Mouse (Mus musculus): Measurements from ENCODE around the gene Ptpn11.
"Not testable (repeated sequence)": the region's sequence is repeated elsewhere in the genome, so short reads cannot be mapped to it uniquely, and the experiment has no call there.

Ptpn11 gene

GRCm38 (mm10) chr5:121190836-121191583 is at the start of gene Ptpn11:
Ptpn11 (minus strand) TSS chr5:121191397.
- DNase-seq (ENCODE audit: low spot score in 2 of 2) = peak; percentile 86 to 88

DNA sequence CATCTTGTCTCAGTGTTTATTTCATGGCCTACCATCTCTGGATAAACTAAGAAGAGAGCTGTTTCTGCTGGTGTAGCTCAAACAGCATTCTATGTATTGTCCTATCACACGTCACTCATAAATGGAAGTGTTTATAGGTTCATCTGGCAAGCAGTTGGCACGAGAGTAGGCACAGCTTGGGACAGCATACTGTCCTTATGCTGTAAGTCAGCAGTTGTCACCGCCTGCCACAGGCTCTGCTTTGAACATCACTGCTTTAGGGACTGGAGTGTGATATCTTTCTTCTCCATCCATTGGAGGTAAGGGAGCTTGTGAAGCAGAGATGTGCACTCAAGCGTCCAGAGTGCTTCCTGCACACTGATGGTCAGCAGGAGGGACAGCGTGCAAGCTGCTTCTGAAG is 48.6 kb upstream of the Ptpn11 start:
- DNase-seq (ENCODE audit: low spot score in 2 of 2) = no peak

- no peak for DNase-seq (ENCODE audit: low spot score in 2 of 2)
These were observed 47.0 kb upstream of the Ptpn11 start for GRCm38 (mm10) chr5:121238208-121238607.

- no peak for DNase-seq (ENCODE audit: low spot score in 2 of 2)
These were observed 45.0 kb upstream of the Ptpn11 start for GRCm38 (mm10) chr5:121236171-121236570.

DNA sequence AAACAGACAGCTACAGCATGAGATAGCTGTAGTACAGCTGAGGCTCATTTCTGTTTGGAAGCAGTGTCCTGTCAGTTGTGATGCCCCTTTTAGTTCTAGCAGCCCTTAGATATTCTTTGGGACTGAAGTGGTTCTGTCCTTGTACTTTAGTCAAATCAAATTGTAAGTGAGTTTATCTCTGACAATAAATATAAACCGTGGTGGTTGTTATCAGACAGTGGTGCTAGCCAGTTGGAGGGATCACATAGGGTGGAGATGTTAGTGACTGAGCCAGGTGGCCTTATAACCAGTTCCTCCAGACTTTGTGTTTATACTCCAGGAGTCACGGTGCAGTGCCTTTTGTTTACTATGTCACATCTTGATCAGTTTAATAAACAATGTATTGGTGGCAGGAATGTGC is 42.5 kb upstream of the Ptpn11 start:
- no peak for DNase-seq (ENCODE audit: low spot score in 2 of 2)

GRCm38 (mm10) chr5:121232789-121233188 is 41.6 kb upstream of the Ptpn11 start:
- no peak for DNase-seq (ENCODE audit: low spot score in 2 of 2)

- no peak for DNase-seq (ENCODE audit: low spot score in 2 of 2)
These were observed 39.6 kb upstream of the Ptpn11 start for GRCm38 (mm10) chr5:121230811-121231210.

DNA sequence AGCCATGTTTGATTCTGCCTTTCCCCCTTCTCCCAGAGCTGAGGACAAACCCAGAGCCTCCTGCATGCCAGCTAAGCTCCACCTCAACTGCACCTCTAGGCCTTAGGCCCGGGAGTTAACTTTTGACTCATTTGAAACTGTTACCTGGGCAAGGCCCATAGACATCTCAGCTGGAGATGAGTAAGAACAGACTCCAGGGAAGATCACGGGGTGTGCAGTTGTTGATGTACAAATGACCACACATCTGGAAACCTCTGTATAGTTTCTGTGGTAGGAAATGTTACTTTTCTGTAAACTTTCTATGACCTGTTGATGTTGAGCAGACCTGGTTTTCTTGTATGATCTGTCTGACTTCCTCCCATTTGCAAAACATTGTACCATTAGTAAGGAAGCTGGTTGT is 38.0 kb upstream of the Ptpn11 start:
- DNase-seq (ENCODE audit: low spot score in 2 of 2) = no peak

DNA sequence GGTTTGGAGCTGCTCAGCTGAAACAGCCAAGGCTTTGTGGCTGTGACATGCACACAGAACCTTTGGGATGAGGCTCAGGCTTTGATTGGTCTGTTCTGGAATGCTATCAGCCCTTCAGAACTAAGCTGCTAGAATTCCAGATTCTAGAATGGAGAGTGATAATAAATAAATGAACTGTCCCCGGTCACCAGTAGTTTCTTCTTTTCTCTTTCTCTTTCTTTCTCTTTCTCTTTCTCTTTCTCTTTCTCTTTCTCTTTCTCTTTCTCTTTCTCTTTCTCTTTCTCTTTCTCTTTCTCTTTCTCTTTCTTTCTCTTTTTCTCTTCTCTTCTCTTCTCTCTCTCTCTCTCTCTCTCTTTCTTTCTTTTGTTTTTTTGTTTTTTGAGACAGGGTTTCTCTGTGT is 36.1 kb upstream of the Ptpn11 start:
- not testable (repeated sequence) for DNase-seq (ENCODE audit: low spot score in 2 of 2)

DNA sequence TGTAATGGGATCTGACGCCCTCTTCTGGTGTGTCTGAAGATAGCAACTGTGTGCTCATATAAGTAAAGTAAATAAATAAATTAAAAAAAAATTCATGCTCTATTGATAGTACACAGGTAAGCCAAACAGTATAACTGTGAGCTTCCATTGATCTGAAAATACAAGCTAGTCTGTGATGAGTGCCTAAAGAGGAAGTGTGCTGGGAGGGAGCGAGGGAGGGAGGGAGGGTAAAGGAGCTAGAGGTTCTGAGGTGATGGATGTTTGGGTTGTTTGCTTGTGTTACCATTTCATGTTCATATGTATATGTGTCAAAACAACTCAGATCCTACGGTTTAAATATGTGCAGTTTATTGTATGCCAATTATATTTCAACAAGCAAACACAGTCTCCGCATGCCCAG is 35.6 kb upstream of the Ptpn11 start:
- DNase-seq (ENCODE audit: low spot score in 2 of 2) = no peak

DNA sequence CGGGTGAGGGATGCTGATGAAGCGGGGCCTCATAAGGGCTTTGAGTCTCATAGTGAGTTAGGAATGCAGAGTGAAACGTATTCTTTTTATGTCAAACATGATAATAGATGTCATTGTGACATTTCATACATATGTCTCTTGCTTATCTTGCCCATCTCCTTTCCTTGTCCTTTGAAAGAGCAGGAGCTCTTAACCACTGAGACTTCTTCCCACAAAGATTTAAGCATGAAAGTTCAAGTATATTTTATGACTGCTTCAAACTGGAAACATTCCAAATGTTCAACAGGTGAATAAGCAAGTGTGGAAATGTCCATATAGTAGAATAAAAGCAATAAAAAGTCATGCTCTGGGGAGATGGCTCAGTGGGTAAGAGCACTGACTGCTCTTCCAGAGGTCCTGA is 35.2 kb upstream of the Ptpn11 start:
- no peak for DNase-seq (ENCODE audit: low spot score in 2 of 2)

- DNase-seq (ENCODE audit: low spot score in 2 of 2) = no peak
These were observed 34.7 kb upstream of the Ptpn11 start for GRCm38 (mm10) chr5:121225854-121226253.

- no peak for DNase-seq (ENCODE audit: low spot score in 2 of 2)
These were observed 33.7 kb upstream of the Ptpn11 start for GRCm38 (mm10) chr5:121224856-121225255.

GRCm38 (mm10) chr5:121224020-121224419 is 32.8 kb upstream of the Ptpn11 start:
- DNase-seq (ENCODE audit: low spot score in 2 of 2) = not testable (repeated sequence)

- no peak for DNase-seq (ENCODE audit: low spot score in 2 of 2)
These were observed 30.2 kb upstream of the Ptpn11 start for GRCm38 (mm10) chr5:121221328-121221850.

DNA sequence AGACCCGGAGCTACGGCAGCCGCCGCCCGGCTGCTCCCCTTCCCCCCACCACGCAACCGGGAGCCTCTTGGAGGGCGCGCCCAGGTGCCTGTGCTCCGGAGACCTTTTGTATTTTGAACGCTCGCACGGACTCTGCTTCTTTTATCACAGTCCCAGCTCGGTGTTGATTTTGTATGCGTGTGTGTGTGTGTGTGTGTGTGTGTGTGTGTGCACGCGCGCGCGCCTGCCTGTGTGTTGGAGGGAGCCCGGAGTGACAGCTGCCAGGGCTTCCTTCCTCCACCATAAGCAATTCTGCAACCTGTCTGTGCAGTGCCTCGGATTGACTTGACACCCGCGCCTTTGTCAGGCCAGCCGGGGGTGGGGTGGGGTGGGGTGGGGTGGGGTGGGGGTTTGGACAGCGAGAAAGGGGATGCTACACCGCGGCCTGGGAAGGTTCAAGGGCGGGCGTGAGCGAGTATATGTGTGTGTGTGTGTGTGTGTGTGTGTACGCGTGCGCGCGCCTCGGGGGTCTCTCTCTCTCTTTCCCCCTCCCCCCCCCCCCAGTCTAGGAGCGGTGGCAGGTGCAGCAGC is 29.6 kb upstream of the Ptpn11 start:
- DNase-seq (ENCODE audit: low spot score in 2 of 2) = peak; percentile 19 to 60

GRCm38 (mm10) chr5:121219980-121220731 is 29.0 kb upstream of the Ptpn11 start, which contains the start of gene Hectd4:
Hectd4 (plus strand) TSS chr5:121220219.
- DNase-seq (ENCODE audit: low spot score in 2 of 2) = peak; percentile 92 to 98

- no peak for DNase-seq (ENCODE audit: low spot score in 2 of 2)
These were observed 28.0 kb upstream of the Ptpn11 start for GRCm38 (mm10) chr5:121219190-121219589.

- DNase-seq (ENCODE audit: low spot score in 2 of 2) = no peak
These were observed 26.1 kb upstream of the Ptpn11 start for GRCm38 (mm10) chr5:121217313-121217634.

- DNase-seq (ENCODE audit: low spot score in 2 of 2) = not testable (repeated sequence)
These were observed 25.6 kb upstream of the Ptpn11 start for GRCm38 (mm10) chr5:121216584-121217312.

DNA sequence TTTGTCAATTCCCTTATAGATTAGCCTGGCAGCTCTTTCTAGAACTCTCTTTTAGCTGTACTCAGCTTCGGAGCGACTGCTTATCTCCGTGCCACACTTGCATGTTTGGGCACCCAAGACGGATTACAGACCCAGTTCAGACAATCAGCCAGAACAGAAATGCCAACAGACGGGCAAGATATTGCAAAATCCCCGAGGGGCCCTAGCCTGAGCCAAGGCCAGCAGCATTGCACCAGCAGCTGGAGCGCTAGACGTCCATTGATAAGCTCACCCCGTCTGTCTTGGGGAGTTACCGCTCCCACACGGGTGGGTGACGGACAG is 24.9 kb upstream of the Ptpn11 start:
- no peak for DNase-seq (ENCODE audit: low spot score in 2 of 2)
